Mouse (Mus musculus) neural tube, embryonic 12.5 days (tissue): Measurements from ENCODE around the gene Zfp36l1. TPM values are rescaled to one million over a fixed set of nuclear protein-coding genes. Genes with fewer than 3 reads are reported as not detected.
"Not testable (repeated sequence)": the region's sequence is repeated elsewhere in the genome, so short reads cannot be mapped to it uniquely, and the experiment has no call there.

Experiments used
- ATAC-seq: fragments of 200-750 bp; cut with Nextera tagmentation; 2 replicates; pipeline ENCODE4 v1.8.0; 2017; ENCODE audit warnings: low read depth, mild to moderate bottlenecking, moderate TSS enrichment, moderate library complexity; ENCODE audit not compliant: low FRiP score
- H3K27ac ChIP-seq: fragments of 300-500 bp; sonication (generic); 2 replicates; pipeline ENCODE4 v1.5.1; 2016
- H3K27me3 ChIP-seq: fragments of 300-500 bp; sonication (generic); replicated peaks from 2 replicates; pipeline ENCODE4 v1.6.1; 2016; ENCODE audit warnings: mild to moderate bottlenecking
- H3K36me3 ChIP-seq: fragments of 300-500 bp; sonication (generic); 2 replicates; pipeline ENCODE4 v1.6.1; 2016; ENCODE audit warnings: mild to moderate bottlenecking
- H3K4me1 ChIP-seq: fragments of 300-500 bp; sonication (generic); 2 replicates; pipeline ENCODE4 v1.6.1; 2016
- H3K4me2 ChIP-seq: fragments of 300-500 bp; sonication (generic); replicated peaks from 2 replicates; pipeline ENCODE4 v1.6.1; 2016; ENCODE audit warnings: mild to moderate bottlenecking
- H3K4me3 ChIP-seq: fragments of 300-500 bp; sonication (generic); 2 replicates; pipeline ENCODE4 v1.5.1; 2016
- H3K9ac ChIP-seq: fragments of 300-500 bp; sonication (generic); 2 replicates; pipeline ENCODE4 v1.6.1; 2016; ENCODE audit warnings: mild to moderate bottlenecking
- H3K9me3 ChIP-seq: fragments of 300-500 bp; sonication (generic); 2 replicates; pipeline ENCODE4 v1.6.1; 2016; ENCODE audit warnings: mild to moderate bottlenecking
- WGBS: fragments of 180-500 bp; shearing (Covaris S2); methylation state at CpG from one replicate; pipeline ENCODE4 v1.1.7; 2016; 5-methylcytosine and 5-hydroxymethylcytosine counted together
- polyA plus RNA-seq: library from polyadenylated mRNA; unstranded; fragments of >200 nt; fragmentation: Nextera tagmentation; extraction: Ambion mirVana; gene quantifications from 2 replicates; pipeline ENCODE4 v1.2.1, GENCODE M21; 2016

Gene Zfp36l1
- polyA plus RNA-seq, 1 experiment from 2014 or later: 73.0 TPM

DNA sequence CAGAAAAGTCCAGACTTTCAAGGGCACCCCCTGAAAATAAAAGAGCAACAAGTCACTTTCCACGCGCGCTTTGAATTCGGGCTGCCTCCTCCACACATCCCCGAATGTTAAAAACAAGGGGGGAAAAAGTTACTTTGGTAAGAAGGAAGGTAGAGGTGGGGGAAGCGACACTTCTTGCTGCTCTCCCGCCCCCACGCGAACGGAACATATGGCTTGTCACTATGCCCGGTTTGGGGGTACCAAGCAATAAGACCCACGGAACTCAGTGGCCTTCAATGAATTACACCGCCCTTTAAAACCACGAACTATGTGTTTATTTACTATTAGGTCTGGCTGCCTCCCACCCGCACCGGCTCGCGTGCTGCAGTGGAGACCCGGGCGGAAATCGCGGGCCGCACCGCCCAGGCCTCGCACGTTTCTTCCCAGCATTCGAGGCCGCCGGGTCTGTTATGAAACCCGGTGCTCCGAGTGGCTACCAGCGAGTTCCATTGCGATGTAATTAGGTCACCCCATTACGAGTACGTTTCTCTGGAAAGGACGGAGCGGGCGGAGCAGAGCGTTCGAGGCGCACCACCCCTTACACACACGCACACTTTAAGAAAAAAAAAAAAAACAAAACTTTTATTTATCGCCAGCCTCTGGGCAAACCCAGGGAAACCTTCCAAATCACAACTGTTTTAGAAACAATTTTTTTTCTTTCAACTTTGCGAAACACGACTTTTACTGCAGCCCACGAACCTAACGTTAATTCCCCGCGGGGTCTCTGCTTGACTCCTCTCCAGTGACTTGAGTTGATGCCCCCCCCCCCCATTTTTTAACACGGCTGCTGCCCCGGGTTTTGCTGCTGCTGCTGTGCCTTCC is 1.4 kb upstream of the Zfp36l1 start:
- peaks cover 26% of the 10 kb centered on the region for H3K4me1 ChIP-seq

DNA sequence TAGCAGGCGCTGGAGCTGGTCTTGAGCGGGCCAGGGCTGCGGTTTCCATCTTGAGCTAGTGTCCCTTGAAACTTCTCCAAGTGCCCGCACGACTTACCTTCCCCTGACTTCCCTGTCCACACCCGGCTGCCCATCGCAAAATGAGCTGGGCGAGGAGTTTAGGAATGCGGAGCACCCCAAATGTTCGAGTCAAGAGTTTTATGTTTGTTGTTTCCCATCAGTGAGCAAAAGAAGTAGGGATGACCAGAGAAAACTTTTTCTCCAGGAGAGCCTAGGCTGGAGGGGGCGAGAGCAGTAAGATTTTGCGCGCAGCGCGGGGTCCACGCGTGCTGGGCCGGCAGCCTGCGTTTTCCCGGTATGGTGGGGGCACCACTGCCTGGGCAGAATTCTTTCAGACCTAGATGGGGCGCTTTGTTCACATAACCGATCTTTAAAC is 791 bp upstream of the Zfp36l1 start:
- H3K9ac ChIP-seq: peak overlapping the region; percentile 80
- peak overlapping the region; percentile 82 for H3K27ac ChIP-seq
- peaks cover 26% of the 10 kb centered on the region for H3K4me1 ChIP-seq
- peak overlapping the region; percentile 63 for H3K4me3 ChIP-seq
- 0 out of 2 replicates have a peak, but pooled peaks cover 6% of the 10 kb centered on the region for H3K27me3 ChIP-seq
- H3K36me3 ChIP-seq: peaks cover 8% of the 10 kb centered on the region; the same call in 1 of the 2 replicates
- under 1% methylated on average over 22 of the region's 22 CpGs for WGBS
- H3K9me3 ChIP-seq: no peaks in the 10 kb centered on the region
- no peak for ATAC-seq
- peak overlapping the region; percentile 96 for H3K4me2 ChIP-seq

More for the DNA sequence above, 1.4 kb upstream of the Zfp36l1 start:
- Histone ChIP-seq H3K27me3 (0 out of 2 replicates have a peak, but pooled peaks cover 6% of the 10 kb centered on the region), H3K4me3 (peak overlapping the region; percentile 63), H3K9me3 (no peaks in the 10 kb centered on the region), H3K36me3 (peaks cover 8% of the 10 kb centered on the region; the same call in 1 of the 2 replicates), H3K9ac (peak overlapping the region; percentile 80), H3K27ac (peak overlapping the region; percentile 82), H3K4me2 (peak overlapping the region; percentile 96)
- under 1% methylated on average over 51 of the region's 51 CpGs for WGBS
- ATAC-seq: no peak

DNA sequence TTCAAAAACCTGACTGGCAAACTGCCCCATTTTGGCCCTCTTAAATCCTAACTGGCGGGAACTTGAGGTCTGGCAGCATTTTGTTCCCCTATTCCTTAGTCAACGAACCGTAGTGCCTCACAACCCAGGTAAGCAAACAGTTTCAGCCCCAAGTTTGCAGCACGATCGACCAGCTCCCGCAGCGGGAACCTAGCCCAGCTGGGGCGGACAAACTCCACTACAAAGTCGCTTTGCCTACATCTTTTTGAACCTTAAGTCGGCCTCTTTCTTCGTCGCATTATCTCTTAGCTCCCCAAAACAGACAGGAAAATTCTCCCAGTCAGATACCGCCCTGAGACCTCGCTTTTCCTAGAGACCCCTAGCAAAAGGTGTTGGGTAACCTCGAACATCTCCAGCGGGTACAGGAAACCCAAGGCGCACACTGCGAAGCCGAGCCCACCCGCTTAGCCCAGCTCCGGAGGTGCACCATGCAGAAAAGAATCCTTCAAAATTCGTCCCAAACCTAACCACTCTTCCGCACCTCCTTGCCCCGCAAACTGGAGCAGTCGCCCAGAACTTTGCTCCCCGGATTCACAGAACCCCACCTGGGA is 647 bp downstream of the Zfp36l1 start:
- peak overlapping the region; percentile 63 for H3K4me3 ChIP-seq
- 0 out of 2 replicates have a peak, but pooled peaks cover 6% of the 10 kb centered on the region for H3K27me3 ChIP-seq
- H3K9me3 ChIP-seq: no peaks in the 10 kb centered on the region
- peak overlapping the region; percentile 91 for H3K9ac ChIP-seq
- peaks cover 26% of the 10 kb centered on the region for H3K4me1 ChIP-seq
- no peak for ATAC-seq
- H3K36me3 ChIP-seq: peaks cover 11% of the 10 kb centered on the region; the same call in 1 of the 2 replicates
- peak overlapping the region; percentile 38; the same call in 1 of the 2 replicates for H3K27ac ChIP-seq
- H3K4me2 ChIP-seq: peak overlapping the region; percentile 96
- WGBS: under 1% methylated on average over 26 of the region's 26 CpGs

DNA sequence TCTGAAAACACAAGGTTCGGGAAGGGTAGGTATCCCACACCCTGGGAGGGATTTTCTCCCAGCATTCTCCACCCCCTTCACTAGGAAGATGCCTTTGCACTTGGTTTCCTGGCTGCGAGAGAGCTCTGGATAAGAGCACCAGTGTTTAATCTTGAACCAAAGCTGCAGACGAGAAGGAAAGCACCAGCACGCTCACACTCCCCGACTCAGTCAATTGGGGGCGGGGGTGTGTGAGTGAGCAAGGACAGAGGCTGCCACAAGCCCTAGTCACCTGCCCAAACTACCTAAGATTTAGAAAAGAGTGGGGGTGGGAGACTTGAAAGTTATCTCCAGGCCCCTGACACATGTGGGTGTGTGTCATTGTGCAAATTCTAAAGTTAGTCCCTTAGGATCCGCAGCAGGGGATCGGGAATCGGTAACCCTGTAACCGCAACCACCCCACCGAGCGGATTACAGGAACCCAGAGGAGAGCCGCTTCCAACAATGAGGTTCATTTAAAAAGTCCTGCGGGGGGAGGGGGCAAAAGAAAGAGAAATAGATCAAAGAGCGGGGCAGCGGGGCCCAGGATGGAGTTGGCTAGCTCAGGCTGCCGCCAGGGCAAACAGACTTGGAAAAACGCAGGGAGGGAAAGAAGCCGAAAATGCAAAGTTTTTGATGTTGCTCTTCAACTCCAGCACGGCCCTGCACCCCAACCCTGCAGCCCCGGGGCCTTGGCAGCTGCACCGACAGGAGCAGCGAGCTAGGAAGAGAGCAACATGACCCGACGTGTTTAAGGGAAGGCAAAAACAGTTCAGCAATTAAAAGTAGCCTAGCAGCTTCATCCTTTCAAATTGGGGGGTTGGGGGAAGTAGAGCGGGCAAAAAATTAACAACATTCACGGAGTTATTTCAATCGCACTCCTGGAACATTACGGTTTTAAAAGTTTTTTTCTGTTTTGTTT is 1.4 kb downstream of the Zfp36l1 start:
- WGBS: under 1% methylated on average over 29 of the region's 29 CpGs
- H3K9ac ChIP-seq: peak overlapping the region; percentile 91
- ATAC-seq: no peak

DNA sequence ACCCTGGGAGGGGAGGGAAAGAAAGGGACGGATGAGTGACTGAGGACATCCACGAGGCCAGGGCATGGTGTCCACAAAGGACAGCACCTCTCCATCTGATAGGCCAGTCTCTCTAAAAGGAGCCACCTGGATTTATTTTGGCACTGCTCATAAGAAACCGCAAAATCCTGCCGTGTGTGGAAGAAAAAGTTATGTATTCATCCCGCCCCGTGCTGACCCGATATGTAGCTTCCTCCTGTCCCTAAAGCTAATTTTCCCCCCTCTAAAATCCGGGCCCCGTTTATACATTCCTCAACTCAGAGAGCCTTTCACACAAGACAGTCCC is 2.3 kb downstream of the Zfp36l1 start:
- H3K36me3 ChIP-seq: peaks cover 11% of the 10 kb centered on the region; the same call in 1 of the 2 replicates
- ATAC-seq: no peak
- peak overlapping the region; percentile 63 for H3K4me3 ChIP-seq
- peaks cover 19% of the 10 kb centered on the region for H3K4me1 ChIP-seq
- H3K4me2 ChIP-seq: peak overlapping the region; percentile 96
- H3K27ac ChIP-seq: peak overlapping the region; percentile 85
- 1% methylated on average over 9 of the region's 9 CpGs for WGBS
- H3K9ac ChIP-seq: peak overlapping the region; percentile 91
- 0 out of 2 replicates have a peak, but pooled peaks cover 6% of the 10 kb centered on the region for H3K27me3 ChIP-seq
- no peaks in the 10 kb centered on the region for H3K9me3 ChIP-seq

More for the DNA sequence above, 1.4 kb downstream of the Zfp36l1 start:
- H3K27ac ChIP-seq: peak overlapping the region; percentile 38
- H3K4me2 ChIP-seq: peak overlapping the region; percentile 96
- H3K27me3 ChIP-seq: 0 out of 2 replicates have a peak, but pooled peaks cover 6% of the 10 kb centered on the region
- H3K4me3 ChIP-seq: peak overlapping the region; percentile 63
- H3K9me3 ChIP-seq: no peaks in the 10 kb centered on the region
- peaks cover 11% of the 10 kb centered on the region; the same call in 1 of the 2 replicates for H3K36me3 ChIP-seq
- peaks cover 23% of the 10 kb centered on the region for H3K4me1 ChIP-seq

DNA sequence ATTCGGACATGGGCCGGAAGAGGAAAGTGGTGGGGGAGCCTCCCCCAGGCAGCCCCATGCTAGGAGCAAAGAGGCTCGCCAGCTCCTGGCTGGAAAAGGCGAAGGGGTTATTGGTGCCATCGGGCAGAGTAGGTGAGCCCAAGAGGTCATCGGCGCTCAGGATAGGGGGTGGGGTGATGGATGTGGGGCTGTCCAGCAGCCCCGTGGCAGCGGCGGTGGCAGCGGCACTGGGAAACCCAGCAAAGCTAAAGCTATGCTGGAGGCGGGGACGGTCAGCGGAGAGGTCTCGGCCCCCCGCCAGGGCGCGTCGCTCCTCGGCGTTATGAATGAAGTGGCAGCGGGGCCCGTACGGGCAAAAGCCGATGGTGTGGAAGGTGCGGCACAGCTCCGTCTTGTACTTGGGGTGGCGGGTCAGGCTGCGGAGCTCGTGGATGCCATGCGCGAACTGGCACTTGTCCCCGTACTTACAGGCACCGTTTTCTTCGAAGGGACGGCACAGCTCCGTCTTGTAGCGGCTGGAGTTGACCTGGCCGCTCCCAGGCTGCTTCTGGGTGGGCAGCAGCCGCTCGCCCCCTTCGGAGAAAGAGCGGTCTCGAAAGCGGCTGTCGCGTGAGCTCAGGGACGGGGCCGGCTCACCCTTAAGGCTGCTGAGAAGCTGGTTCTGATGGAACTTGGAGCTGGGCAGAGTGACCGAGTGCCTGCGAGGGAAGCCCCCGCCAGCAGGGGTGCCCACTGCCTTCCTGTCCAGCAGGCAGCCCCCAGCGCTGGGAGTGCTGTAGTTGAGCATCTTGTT is 2.9 kb downstream of the Zfp36l1 start:
- peak overlapping the region; percentile 85 for H3K27ac ChIP-seq

DNA sequence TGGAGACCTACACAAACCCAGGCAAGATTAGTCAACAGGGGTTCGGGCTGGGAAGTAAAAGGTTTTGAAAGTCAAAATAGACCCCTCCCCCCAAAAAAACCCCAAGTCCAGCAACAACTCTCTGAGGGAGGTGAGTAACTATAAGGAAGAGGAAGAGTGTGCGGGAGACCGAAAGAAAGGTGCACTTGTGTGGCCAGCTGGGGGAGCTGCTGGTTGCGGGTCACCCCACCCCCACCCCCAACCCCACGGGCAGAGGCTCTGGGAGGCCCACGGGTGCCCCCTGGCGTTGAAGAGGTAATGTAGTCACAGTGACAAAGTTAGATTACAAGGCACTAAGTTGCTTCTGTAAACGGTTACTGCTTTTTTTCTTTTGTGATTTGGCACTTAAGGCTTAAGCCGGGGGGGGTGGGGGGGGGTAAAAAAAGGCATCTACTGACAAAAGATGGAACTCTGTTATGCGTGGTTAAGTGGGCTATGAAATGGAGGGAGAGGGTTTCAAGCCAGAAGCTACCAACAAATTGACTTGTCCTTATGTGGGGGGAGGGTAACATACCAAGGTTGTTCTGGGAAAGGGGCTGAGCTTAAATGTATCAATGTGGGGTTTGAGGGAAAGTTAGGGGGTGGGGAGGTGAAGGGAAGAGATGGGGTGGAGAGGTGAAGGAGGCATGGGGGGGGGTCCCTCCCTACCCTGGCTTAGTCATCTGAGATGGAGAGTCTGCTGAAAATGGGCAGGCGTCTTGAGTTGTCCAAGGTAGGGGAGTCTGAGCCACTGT is 3.7 kb downstream of the Zfp36l1 start:
- WGBS: 6% methylated on average over 11 of the region's 11 CpGs

More for the DNA sequence above, 2.9 kb downstream of the Zfp36l1 start:
- peak overlapping the region; percentile 91 for H3K9ac ChIP-seq
- peak overlapping the region; percentile 96 for H3K4me2 ChIP-seq
- WGBS: 2% methylated on average over 53 of the region's 53 CpGs
- peak; percentile 11; the same call in 1 of the 2 replicates for ATAC-seq
- H3K27me3 ChIP-seq: 0 out of 2 replicates have a peak, but pooled peaks cover 6% of the 10 kb centered on the region
- peaks cover 11% of the 10 kb centered on the region; the same call in 1 of the 2 replicates for H3K36me3 ChIP-seq
- H3K9me3 ChIP-seq: no peaks in the 10 kb centered on the region
- H3K4me1 ChIP-seq: peaks cover 19% of the 10 kb centered on the region
- H3K4me3 ChIP-seq: peak overlapping the region; percentile 63

DNA sequence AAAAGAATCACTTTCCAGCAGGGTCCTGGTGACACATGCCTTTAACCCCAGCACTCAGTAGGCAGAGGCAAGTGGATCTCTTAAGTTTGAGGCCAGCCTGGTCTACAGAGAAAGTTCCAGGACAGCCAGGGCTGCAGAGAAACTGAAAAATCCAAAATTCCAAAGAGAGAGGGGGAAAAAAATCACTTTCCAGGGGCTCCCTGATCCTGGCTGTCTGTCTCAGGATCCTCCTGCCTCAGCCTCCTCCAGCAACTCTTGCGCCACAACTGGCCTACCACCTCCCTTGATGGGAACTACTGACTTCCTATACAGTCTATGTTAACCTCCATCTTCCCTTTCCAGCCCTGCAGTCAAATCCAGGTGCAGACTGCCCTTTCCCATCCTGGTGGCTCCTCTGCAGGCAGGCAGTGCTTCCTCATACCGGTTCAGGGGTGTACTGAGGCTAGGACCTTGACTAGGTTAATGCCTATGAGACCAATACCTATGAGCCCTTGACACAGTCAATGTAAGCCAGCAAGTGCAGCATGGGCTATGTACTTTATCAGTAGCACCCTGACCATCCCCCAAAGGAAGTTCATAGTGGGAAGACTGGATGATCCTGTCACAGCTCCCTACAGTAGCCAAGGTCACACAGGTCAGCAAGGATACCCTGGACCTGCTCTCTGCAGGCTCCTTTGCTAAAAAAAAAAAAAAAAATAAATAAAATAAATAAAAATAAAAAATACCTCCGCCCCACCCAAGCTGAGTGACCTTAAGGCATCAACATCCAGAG is 5.7 kb downstream of the Zfp36l1 start:
- no peak for ATAC-seq
- Histone ChIP-seq H3K36me3 (peaks cover 11% of the 10 kb centered on the region; the same call in 1 of the 2 replicates), H3K4me1 (peaks cover 10% of the 10 kb centered on the region), H3K9ac (no peak overlapping the region), H3K4me2 (no peak overlapping the region), H3K27me3 (no peaks in the 10 kb centered on the region), H3K27ac (no peak overlapping the region), H3K9me3 (peaks cover 3% of the 10 kb centered on the region; the same call in 1 of the 2 replicates), H3K4me3 (no peak overlapping the region)
- 91% methylated on average over 3 of the region's 3 CpGs for WGBS

More for the DNA sequence above, 3.7 kb downstream of the Zfp36l1 start:
- H3K27me3 ChIP-seq, H3K9me3 ChIP-seq: not testable (repeated sequence)
- Histone ChIP-seq H3K36me3 (peaks cover 11% of the 10 kb centered on the region; the same call in 1 of the 2 replicates), H3K4me3 (peak overlapping the region; percentile 63), H3K27ac (peak overlapping the region; percentile 85; the same call in 1 of the 2 replicates), H3K4me2 (peak overlapping the region; percentile 96), H3K9ac (peak overlapping the region; percentile 91), H3K4me1 (peaks cover 16% of the 10 kb centered on the region)
- peak; percentile 27; the same call in 1 of the 2 replicates for ATAC-seq

DNA sequence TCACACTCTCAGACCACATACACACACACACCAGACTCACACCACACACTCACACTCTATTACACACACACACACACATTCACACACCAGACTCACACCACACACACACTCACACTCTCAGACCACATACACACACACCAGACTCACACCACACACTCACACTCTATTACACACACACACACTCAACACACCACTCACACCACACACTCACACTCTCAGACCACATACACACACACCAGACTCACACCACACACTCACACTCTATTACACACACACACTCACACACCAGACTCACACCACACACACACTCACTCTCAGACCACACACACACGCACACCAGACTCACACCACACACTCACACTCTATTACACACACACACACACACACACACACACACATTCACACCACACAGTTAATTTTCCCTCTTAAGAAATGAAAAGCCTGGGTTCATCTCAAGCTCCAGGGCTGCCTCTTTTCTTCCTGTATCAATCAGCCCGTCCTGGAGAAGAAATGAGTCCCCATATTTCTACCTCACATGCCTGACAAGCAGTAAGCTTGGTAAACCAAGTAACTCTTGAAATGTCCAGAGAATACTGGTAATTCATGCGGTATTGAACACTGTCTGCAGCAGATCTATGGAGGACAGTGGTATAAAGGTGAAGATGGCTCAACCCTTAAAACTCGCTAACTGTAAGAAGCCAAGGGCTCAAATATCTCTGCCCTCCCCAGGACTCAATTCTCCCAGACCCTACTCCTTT is 6.5 kb downstream of the Zfp36l1 start:
- ATAC-seq: no peak
- 77% methylated on average over 4 of the region's 4 CpGs for WGBS
- H3K36me3 ChIP-seq: peaks cover 11% of the 10 kb centered on the region; the same call in 1 of the 2 replicates
- no peak overlapping the region for H3K4me2 ChIP-seq
- peaks cover 3% of the 10 kb centered on the region; the same call in 1 of the 2 replicates for H3K9me3 ChIP-seq
- no peak overlapping the region for H3K9ac ChIP-seq
- no peak overlapping the region for H3K4me3 ChIP-seq
- no peak overlapping the region for H3K27ac ChIP-seq
- peaks cover 10% of the 10 kb centered on the region for H3K4me1 ChIP-seq
- no peaks in the 10 kb centered on the region for H3K27me3 ChIP-seq
